Mouse (Mus musculus): Measurements from ENCODE around the gene Angel2. TPM values are rescaled to one million over a fixed set of nuclear protein-coding genes. Genes with fewer than 3 reads are reported as not detected.

The Angel2 gene
- polyA plus RNA-seq, 1 experiment from 2014 or later, result 49.0 TPM

DNA sequence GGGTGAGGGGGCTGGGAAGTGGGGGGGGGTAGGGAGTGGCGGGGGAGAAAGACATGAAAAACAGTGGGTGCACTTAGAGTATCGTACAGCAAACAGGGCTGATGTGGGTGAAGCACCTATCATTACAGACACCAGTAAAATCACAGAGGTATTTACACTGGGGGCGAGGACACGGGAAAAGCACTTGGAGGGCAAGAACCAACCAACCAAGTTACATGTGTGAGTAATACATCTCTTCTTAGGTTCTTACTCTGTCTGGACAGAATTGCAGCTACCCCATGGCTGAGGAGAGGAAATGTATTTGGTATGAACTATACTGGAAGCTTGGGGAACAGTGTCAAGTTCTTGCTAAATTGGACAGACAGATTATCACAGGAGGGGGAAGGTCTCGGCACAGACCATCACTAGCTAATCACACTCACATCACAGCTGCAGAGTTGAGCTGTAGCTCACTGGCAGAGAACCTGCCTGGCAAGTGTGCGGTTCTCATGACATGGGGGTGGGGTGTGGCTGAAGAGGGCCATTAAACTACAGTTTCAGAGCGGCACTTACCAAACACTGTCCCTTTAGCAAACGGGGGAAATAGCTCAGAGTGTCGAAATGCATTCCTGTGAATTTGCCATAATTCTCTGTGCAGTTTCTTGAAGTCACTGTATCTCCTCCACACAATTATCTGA is 25.9 kb upstream of the Angel2 start:
- H3K27me3 ChIP-seq (ENCODE audit: control insufficient read depth, insufficient read depth, low read depth, low read length), result no peaks in the 10 kb centered on the region
- H3K27ac ChIP-seq (ENCODE audit: low read length), result no peak overlapping the region
- ATAC-seq, result no peak
- H3K9ac ChIP-seq (ENCODE audit: low read depth, low read length), result no peak overlapping the region
- no peak overlapping the region for H3K4me2 ChIP-seq (ENCODE audit: low read length)
- H3K9me3 ChIP-seq (replicated peaks; ENCODE audit: control insufficient read depth, low read length, poor library complexity, severe bottlenecking), result no peaks in the 10 kb centered on the region
- no peak overlapping the region for H3K4me3 ChIP-seq (ENCODE audit: low read depth, low read length)
- peaks cover 24% of the 10 kb centered on the region; the same call in 1 of the 2 replicates for H3K36me3 ChIP-seq (ENCODE audit: control insufficient read depth, insufficient read depth, low read length)
- WGBS, result 94% methylated on average over 9 of the region's 9 CpGs
- H3K4me1 ChIP-seq (ENCODE audit: control insufficient read depth, insufficient read depth, low read length), result no peaks in the 10 kb centered on the region

DNA sequence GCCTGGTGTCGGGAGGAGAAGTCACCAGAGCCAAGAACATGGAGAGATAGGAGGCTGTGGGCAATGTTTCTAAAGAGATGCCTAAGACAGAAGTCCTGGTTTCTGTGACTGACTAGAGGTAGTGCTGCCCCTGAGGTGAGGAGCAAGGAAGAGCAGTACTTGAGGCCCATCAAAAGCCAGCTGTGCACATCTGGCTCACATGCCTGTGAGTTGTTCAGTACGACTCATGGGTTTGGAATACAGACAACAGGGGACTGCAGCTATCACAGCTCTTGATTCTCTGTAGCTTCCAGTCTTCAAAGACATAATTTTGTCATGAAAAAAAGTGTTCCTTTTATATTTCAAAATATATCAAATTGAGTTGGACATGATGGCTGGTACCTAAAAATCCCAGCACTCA is 23.8 kb upstream of the Angel2 start:
- Histone ChIP-seq H3K27ac (ENCODE audit: low read length) (no peak overlapping the region), H3K4me3 (ENCODE audit: low read depth, low read length) (no peak overlapping the region), H3K27me3 (ENCODE audit: control insufficient read depth, insufficient read depth, low read depth, low read length) (no peaks in the 10 kb centered on the region), H3K4me2 (ENCODE audit: low read length) (no peak overlapping the region), H3K9ac (ENCODE audit: low read depth, low read length) (no peak overlapping the region), H3K4me1 (ENCODE audit: control insufficient read depth, insufficient read depth, low read length) (no peaks in the 10 kb centered on the region), H3K36me3 (ENCODE audit: control insufficient read depth, insufficient read depth, low read length) (peaks cover 29% of the 10 kb centered on the region), H3K9me3 (replicated peaks; ENCODE audit: control insufficient read depth, low read length, poor library complexity, severe bottlenecking) (no peaks in the 10 kb centered on the region)
- no peak for ATAC-seq
- WGBS, result 78% methylated on average over 2 of the region's 2 CpGs

DNA sequence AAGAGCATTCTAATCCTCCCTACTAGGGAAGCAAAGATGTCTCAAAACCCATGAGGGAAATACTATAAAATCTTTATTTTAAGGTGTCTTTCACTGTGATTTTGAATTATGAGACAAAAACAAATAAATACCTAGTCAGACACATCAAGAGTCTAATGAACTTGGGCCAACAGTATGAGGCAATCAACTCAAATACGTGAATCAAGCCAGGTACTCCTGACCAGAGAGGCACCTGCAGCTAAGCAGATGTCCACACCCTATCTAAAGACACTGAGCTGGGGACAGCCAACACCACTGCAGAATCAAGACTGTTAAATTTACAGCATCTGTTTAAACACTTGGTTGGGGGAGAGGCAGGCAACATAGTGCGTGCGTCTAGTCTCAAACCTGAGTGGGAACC is 20.8 kb upstream of the Angel2 start:
- peaks cover 2% of the 10 kb centered on the region; the same call in 1 of the 2 replicates for H3K4me1 ChIP-seq (ENCODE audit: control insufficient read depth, insufficient read depth, low read length)
- H3K4me3 ChIP-seq (ENCODE audit: low read depth, low read length), result no peak overlapping the region
- no peak overlapping the region for H3K4me2 ChIP-seq (ENCODE audit: low read length)
- no peaks in the 10 kb centered on the region for H3K9me3 ChIP-seq (replicated peaks; ENCODE audit: control insufficient read depth, low read length, poor library complexity, severe bottlenecking)
- 98% methylated on average over 3 of the region's 3 CpGs for WGBS
- no peak overlapping the region for H3K9ac ChIP-seq (ENCODE audit: low read depth, low read length)
- no peak overlapping the region for H3K27ac ChIP-seq (ENCODE audit: low read length)
- peaks cover 12% of the 10 kb centered on the region for H3K36me3 ChIP-seq (ENCODE audit: control insufficient read depth, insufficient read depth, low read length)
- H3K27me3 ChIP-seq (ENCODE audit: control insufficient read depth, insufficient read depth, low read depth, low read length), result no peaks in the 10 kb centered on the region
- no peak for ATAC-seq

DNA sequence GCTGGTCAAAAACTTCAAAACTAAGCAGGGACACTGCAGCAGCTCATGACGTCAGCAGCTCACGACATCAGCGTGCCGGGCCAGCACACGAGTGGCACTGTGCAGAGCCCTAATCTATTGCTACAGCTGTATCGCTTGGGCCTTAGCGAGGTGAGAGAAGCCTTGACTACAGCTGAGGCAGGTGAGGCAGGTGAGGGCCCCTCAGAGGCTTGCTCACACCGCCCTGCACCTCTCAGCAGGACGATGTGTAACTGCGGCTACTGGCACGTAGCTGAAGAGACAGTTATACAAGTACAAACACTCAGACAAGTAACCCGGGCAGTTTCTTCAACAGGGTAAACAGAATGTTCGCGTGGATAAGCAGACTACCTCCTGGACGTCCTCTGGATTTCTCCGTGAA is 20.2 kb upstream of the Angel2 start:
- Histone ChIP-seq H3K36me3 (ENCODE audit: control insufficient read depth, insufficient read depth, low read length) (peaks cover 12% of the 10 kb centered on the region), H3K4me2 (ENCODE audit: low read length) (no peak overlapping the region), H3K27me3 (ENCODE audit: control insufficient read depth, insufficient read depth, low read depth, low read length) (no peaks in the 10 kb centered on the region), H3K9me3 (replicated peaks; ENCODE audit: control insufficient read depth, low read length, poor library complexity, severe bottlenecking) (no peaks in the 10 kb centered on the region), H3K4me1 (ENCODE audit: control insufficient read depth, insufficient read depth, low read length) (peaks cover 6% of the 10 kb centered on the region), H3K4me3 (ENCODE audit: low read depth, low read length) (no peak overlapping the region), H3K9ac (ENCODE audit: low read depth, low read length) (no peak overlapping the region), H3K27ac (ENCODE audit: low read length) (no peak overlapping the region)
- 93% methylated on average over 16 of the region's 16 CpGs for WGBS
- ATAC-seq, result no peak

DNA sequence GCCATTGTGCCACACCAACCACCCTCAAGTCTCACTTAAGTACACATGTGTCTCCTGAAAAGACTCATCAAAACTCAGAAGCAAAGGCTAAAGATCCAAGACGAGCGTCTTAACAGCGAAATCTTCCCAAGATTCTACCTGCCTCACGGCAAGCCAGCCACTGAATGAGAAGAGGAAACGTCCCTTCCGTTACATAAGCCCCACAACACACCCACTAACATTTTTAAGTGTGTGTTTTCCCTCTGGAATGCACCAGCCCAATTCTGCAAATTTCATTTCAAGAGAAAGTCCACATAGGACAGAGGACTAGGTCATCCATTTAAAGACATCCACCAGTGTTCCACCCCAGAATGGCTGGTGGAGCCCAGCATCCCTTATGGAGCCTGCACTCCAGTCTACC is 14.1 kb upstream of the Angel2 start:
- Histone ChIP-seq H3K36me3 (ENCODE audit: control insufficient read depth, insufficient read depth, low read length) (no peaks in the 10 kb centered on the region), H3K9me3 (replicated peaks; ENCODE audit: control insufficient read depth, low read length, poor library complexity, severe bottlenecking) (no peaks in the 10 kb centered on the region), H3K9ac (ENCODE audit: low read depth, low read length) (peak overlapping the region; percentile 91), H3K4me2 (ENCODE audit: low read length) (peak overlapping the region; percentile 88), H3K27me3 (ENCODE audit: control insufficient read depth, insufficient read depth, low read depth, low read length) (no peaks in the 10 kb centered on the region), H3K27ac (ENCODE audit: low read length) (no peak overlapping the region), H3K4me1 (ENCODE audit: control insufficient read depth, insufficient read depth, low read length) (peaks cover 23% of the 10 kb centered on the region), H3K4me3 (ENCODE audit: low read depth, low read length) (peak overlapping the region; percentile 83)
- peak; percentile 8 for ATAC-seq
- WGBS, result 77% methylated on average over 6 of the region's 6 CpGs

DNA sequence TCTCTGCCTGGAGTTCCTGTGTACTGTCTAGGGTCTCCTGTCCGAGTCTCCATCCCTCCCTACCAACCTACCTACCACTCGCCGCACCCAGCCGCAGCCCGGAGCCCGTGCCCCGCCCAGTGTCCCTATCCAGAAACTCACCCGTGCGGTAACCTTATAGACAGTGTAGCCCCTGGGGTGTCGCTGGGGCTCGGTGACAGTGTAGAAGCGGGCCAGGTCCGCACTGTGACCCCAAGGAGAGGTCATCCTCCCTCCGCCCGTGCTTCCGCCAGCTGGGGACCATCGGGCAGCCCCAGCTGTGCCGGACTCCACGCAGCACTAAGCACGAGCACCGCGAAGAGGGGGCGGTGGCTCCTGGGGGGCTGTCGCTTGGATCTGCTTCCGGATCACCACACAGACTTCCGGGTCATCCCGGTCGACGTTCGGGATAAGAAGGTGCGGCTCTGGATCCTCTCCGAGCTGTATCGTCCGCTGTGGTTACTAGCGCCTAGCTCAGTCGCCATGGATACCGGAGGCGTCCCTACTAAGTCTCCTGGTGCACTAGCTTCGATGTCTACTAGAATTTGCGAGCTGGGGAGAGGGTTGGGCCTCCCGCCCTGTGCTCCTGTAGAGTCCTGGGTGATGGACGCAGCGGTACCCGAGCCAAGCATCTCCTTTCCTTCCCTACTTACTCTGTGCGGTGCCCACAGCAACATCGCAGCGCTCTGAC is 13.3 kb upstream of the Angel2 start, which contains the start of gene Rps6kc1:
Gene Rps6kc1, minus strand, starts transcription at position 356 of the 709 bp plus-strand sequence.
- no peaks in the 10 kb centered on the region for H3K9me3 ChIP-seq (replicated peaks; ENCODE audit: control insufficient read depth, low read length, poor library complexity, severe bottlenecking)
- under 1% methylated on average over 47 of the region's 47 CpGs for WGBS
- no peaks in the 10 kb centered on the region for H3K36me3 ChIP-seq (ENCODE audit: control insufficient read depth, insufficient read depth, low read length)
- peak within 1 kb of the TSS; percentile 83 for H3K4me3 ChIP-seq (ENCODE audit: low read depth, low read length)
- ATAC-seq, result peak; percentile 96
- H3K9ac ChIP-seq (ENCODE audit: low read depth, low read length), result peak within 1 kb of the TSS; percentile 91
- H3K27me3 ChIP-seq (ENCODE audit: control insufficient read depth, insufficient read depth, low read depth, low read length), result no peaks in the 10 kb centered on the region
- peak within 1 kb of the TSS; percentile 89 for H3K27ac ChIP-seq (ENCODE audit: low read length)
- peak within 1 kb of the TSS; percentile 88 for H3K4me2 ChIP-seq (ENCODE audit: low read length)
- peaks cover 23% of the 10 kb centered on the region for H3K4me1 ChIP-seq (ENCODE audit: control insufficient read depth, insufficient read depth, low read length)

DNA sequence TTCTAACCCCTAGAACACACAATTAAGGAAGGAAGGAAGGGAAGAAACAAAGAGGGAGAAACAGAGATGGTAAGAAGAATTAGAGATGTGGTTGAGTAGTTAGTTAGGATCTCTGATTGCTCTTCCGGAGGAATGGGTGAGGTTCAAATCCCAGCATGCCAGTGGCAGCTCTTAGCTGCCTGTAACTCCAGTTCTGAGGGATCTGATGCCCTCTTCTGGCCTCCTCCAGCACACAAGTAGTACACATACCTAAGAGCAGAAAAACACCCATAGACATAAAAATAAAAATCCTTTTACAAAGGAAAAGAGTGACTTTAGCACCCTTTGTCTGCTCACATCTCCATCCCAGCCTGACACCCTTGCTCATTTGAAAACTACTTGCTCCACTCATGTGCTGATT is 12.3 kb upstream of the Angel2 start:
- 55% methylated on average over 1 of the region's 1 CpGs for WGBS
- H3K4me2 ChIP-seq (ENCODE audit: low read length), result no peak overlapping the region
- no peak overlapping the region for H3K9ac ChIP-seq (ENCODE audit: low read depth, low read length)
- H3K9me3 ChIP-seq (replicated peaks; ENCODE audit: control insufficient read depth, low read length, poor library complexity, severe bottlenecking), result no peaks in the 10 kb centered on the region
- no peaks in the 10 kb centered on the region for H3K36me3 ChIP-seq (ENCODE audit: control insufficient read depth, insufficient read depth, low read length)
- no peaks in the 10 kb centered on the region for H3K27me3 ChIP-seq (ENCODE audit: control insufficient read depth, insufficient read depth, low read depth, low read length)
- H3K4me1 ChIP-seq (ENCODE audit: control insufficient read depth, insufficient read depth, low read length), result peaks cover 23% of the 10 kb centered on the region
- no peak overlapping the region for H3K27ac ChIP-seq (ENCODE audit: low read length)
- no peak for ATAC-seq
- H3K4me3 ChIP-seq (ENCODE audit: low read depth, low read length), result no peak overlapping the region

DNA sequence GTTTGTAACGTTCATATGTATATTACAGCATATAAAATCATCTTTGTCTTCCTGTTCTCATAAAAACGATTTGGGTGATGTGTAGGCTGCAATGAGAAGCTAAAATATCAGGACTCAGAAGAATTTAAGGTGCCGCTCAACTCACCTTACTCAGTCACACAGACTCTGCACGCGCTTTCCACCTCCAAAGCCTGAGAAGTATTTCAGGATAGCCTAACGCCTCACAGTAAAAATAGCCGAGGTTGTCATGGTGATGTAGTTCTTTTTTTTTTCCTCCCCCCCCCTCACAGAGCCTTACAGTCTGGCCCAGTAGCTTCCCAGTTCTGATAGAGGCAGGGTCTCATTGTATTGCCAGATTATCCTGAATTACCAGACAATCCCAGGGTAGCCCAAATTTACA is 6.0 kb upstream of the Angel2 start:
- ATAC-seq, result no peak
- Histone ChIP-seq H3K4me3 (ENCODE audit: low read depth, low read length) (no peak overlapping the region), H3K27me3 (ENCODE audit: control insufficient read depth, insufficient read depth, low read depth, low read length) (no peaks in the 10 kb centered on the region), H3K36me3 (ENCODE audit: control insufficient read depth, insufficient read depth, low read length) (no peaks in the 10 kb centered on the region), H3K4me2 (ENCODE audit: low read length) (no peak overlapping the region), H3K4me1 (ENCODE audit: control insufficient read depth, insufficient read depth, low read length) (no peaks in the 10 kb centered on the region), H3K9me3 (replicated peaks; ENCODE audit: control insufficient read depth, low read length, poor library complexity, severe bottlenecking) (no peaks in the 10 kb centered on the region), H3K9ac (ENCODE audit: low read depth, low read length) (no peak overlapping the region), H3K27ac (ENCODE audit: low read length) (no peak overlapping the region)
- 61% methylated on average over 7 of the region's 7 CpGs for WGBS

DNA sequence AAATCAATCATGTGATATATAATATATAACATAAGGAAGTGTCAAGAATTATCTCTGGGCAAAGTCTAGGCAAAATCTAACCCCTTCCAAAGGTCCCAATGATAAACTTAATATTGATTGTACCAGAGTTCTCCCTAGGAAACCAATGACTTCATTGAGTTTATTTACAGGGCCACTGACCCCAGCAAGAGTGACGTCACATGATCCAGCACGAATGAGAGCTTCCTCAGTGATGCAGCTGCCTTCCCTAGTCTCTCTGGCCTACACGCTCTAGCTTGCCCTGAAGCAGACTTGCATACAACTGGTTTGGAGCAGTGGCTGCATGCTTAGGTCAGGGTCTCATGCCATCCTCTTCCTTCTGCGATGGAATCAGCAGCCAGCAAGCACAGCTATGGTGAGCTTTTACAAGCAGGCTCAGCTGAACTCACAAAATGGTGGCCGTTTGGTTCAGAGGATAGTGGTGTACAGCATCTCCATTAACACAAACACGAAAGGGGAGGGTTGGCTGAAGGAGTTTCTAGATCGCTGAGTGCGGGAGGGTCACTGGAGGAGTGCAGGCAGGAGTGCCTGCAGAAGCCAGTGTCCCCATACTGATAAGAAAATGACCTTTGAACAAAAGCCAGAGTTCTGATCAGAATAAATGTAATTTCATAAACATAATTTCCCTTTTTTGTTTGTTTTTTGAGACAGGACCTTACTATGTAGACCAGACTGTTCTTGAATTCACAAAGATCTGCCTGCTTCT is 5.0 kb upstream of the Angel2 start:
- ATAC-seq, result no peak
- Histone ChIP-seq H3K27me3 (ENCODE audit: control insufficient read depth, insufficient read depth, low read depth, low read length) (no peaks in the 10 kb centered on the region), H3K4me1 (ENCODE audit: control insufficient read depth, insufficient read depth, low read length) (no peaks in the 10 kb centered on the region), H3K36me3 (ENCODE audit: control insufficient read depth, insufficient read depth, low read length) (no peaks in the 10 kb centered on the region), H3K4me3 (ENCODE audit: low read depth, low read length) (no peak overlapping the region), H3K9ac (ENCODE audit: low read depth, low read length) (no peak overlapping the region), H3K27ac (ENCODE audit: low read length) (no peak overlapping the region), H3K4me2 (ENCODE audit: low read length) (no peak overlapping the region), H3K9me3 (replicated peaks; ENCODE audit: control insufficient read depth, low read length, poor library complexity, severe bottlenecking) (no peaks in the 10 kb centered on the region)
- whole genome bisulfite sequencing, result 76% methylated on average over 8 of the region's 8 CpGs
